Mouse (Mus musculus) hindbrain, embryonic 12.5 days (tissue): ENCODE measurements around the gene Pcsk6. TPM values are rescaled to one million over a fixed set of nuclear protein-coding genes. Genes with fewer than 3 reads are reported as not detected.
A peak's percentile ranks its signal among the peaks of the same experiment; 100 is the strongest.
"Not testable (repeated sequence)": the region's sequence is repeated elsewhere in the genome, so short reads cannot be mapped to it uniquely, and the experiment has no call there.

ENCODE experiments used
- ATAC-seq: fragments of 200-750 bp; cut with Nextera tagmentation; 2 replicates; pipeline ENCODE4 v1.8.0; 2017; ENCODE audit warnings: moderate TSS enrichment; ENCODE audit not compliant: low FRiP score
- H3K27ac ChIP-seq: fragments of 300-500 bp; sonication (generic); 2 replicates; pipeline ENCODE4 v1.5.1; 2016; ENCODE audit warnings: mild to moderate bottlenecking
- H3K27me3 ChIP-seq: fragments of 300-500 bp; sonication (generic); 2 replicates; pipeline ENCODE4 v1.6.1; 2016; ENCODE audit warnings: mild to moderate bottlenecking
- H3K36me3 ChIP-seq: fragments of 300-500 bp; sonication (generic); 2 replicates; pipeline ENCODE4 v1.6.1; 2016; ENCODE audit warnings: mild to moderate bottlenecking
- H3K4me1 ChIP-seq: fragments of 300-500 bp; sonication (generic); 2 replicates; pipeline ENCODE4 v1.6.1; 2016
- H3K4me2 ChIP-seq: fragments of 300-500 bp; sonication (generic); replicated peaks from 2 replicates; pipeline ENCODE4 v1.6.1; 2016; ENCODE audit warnings: mild to moderate bottlenecking
- H3K4me3 ChIP-seq: fragments of 300-500 bp; sonication (generic); 2 replicates; pipeline ENCODE4 v1.5.1; 2016; ENCODE audit warnings: mild to moderate bottlenecking
- H3K9ac ChIP-seq: fragments of 300-500 bp; sonication (generic); 2 replicates; pipeline ENCODE4 v1.6.1; 2016; ENCODE audit warnings: mild to moderate bottlenecking, moderate library complexity
- H3K9me3 ChIP-seq: fragments of 300-500 bp; sonication (generic); replicated peaks from 2 replicates; pipeline ENCODE4 v1.6.1; 2016; ENCODE audit warnings: mild to moderate bottlenecking
- WGBS: fragments of 180-500 bp; shearing (Covaris S2); methylation state at CpG from one replicate; pipeline ENCODE4 v1.1.7; 2016; 5-methylcytosine and 5-hydroxymethylcytosine counted together
- polyA plus RNA-seq: library from polyadenylated mRNA; unstranded; fragments of >200 nt; fragmentation: Nextera tagmentation; extraction: Ambion mirVana; gene quantifications from 2 replicates; pipeline ENCODE4 v1.2.1, GENCODE M21; 2016

The Pcsk6 gene
- 1.4 TPM in 2 replicates for polyA plus RNA-seq

DNA sequence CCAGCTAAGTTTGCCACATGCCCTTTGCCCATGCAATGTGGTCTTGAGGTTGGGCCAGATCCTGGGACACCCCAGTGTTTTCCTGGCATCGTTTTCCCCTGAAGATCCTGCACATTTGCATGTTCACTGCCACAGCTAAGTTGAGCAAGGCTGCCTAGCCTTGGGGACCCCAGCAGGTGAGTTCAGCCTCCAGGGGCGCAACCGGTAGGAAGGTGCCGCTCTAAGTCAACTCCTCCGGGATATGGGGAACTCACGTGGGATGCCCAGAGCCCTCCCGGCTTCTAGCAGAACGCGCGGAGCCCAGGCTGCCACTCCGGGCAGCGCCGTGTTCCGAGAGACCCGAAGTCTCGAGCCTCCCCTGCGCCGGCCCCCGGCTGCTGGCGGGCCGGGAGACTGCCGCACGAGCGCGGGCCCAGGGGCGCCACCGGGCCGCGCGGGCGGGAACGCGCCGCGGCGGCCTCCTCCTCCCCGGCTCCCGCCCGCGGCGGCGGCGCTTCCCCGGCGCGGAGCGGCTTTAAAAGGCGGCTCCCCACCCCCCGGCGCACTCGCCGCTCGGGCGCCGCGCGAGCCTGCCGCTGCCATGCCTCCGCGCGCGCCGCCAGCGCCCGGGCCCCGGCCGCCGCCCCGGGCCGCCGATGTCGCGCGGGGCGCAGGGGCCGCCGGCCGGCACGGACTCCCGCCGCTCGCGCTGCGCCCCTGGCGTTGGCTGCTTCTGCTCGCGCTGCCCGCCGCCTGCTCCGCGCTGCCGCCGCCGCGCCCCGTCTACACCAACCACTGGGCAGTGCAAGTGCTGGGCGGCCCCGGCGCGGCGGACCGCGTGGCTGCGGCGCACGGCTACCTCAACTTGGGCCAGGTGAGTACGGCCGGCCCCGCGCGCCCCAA is at the start of gene Pcsk6:
Pcsk6 (plus strand) TSS at position 144 of the 882 bp plus-strand sequence.
- H3K9me3 ChIP-seq = no peaks in the 10 kb centered on the region
- under 1% methylated on average over 75 of the region's 111 CpGs for WGBS

DNA sequence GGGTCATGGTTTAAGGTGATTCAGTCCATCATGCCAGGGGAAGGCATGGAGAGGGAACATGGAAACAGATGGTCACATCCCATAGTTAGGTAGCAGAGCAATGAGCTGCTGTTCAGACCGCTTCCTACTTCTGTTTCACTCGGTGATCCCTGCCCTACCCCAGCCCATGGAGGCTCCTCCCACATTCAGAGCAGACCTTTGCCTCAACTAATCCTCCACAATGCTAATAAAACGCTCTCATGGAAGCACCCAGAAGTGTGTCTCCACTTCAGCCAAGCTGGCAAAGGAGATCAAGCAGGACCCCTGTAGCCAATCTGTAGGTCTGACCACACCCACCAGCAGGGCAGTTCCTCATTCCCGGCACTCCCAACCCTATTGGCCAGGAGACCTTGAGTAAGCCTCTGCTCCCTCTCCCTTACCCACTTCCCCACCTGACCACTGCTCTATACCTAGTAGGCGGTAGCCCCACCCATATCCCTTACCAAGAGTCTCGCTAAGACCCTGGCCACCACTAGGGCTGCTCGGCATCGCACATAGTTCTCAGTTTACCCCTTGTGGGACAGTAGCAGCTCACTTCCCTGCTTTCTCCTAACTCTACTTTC is 47.8 kb upstream of the Pcsk6 start:
- H3K4me3 ChIP-seq = no peak overlapping the region
- no peaks in the 10 kb centered on the region for H3K9me3 ChIP-seq
- H3K9ac ChIP-seq = no peak overlapping the region
- no peaks in the 10 kb centered on the region for H3K27me3 ChIP-seq
- H3K4me2 ChIP-seq = no peak overlapping the region
- no peak for ATAC-seq
- H3K36me3 ChIP-seq = no peaks in the 10 kb centered on the region
- no peaks in the 10 kb centered on the region for H3K4me1 ChIP-seq
- H3K27ac ChIP-seq = no peak overlapping the region
- WGBS = 87% methylated on average over 8 of the region's 8 CpGs

More for the DNA sequence above, at the start of gene Pcsk6:
- Histone ChIP-seq H3K36me3 (no peaks in the 10 kb centered on the region), H3K4me1 (peaks cover 15% of the 10 kb centered on the region), H3K9ac (peak within 1 kb of the TSS; percentile 66), H3K4me3 (peak within 1 kb of the TSS; percentile 65), H3K27ac (no peak within 1 kb of the TSS), H3K27me3 (peaks cover 64% of the 10 kb centered on the region), H3K4me2 (peak within 1 kb of the TSS; percentile 99)
- ATAC-seq = peak; percentile 76

DNA sequence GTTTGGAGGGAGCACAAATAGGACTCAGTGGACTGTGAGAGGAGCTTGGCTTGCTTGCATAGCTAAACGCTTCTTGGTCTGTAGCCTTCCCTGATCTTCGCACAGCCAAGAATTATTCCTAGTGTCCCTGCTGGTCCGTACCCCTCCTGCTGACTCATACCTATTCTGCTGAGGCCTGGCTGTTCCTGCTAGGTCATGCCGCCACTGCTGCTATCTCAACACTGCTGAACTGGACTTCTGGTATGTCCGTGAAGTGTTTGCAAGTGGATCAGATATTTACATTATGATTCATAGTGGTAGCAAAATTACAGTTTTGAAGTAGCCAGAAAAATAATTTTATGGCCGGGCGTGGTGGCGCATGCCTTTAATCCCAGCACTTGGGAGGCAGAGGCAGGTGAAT is 44.0 kb upstream of the Pcsk6 start:
- no peak for ATAC-seq
- Histone ChIP-seq H3K27ac (no peak overlapping the region), H3K9ac (no peak overlapping the region), H3K27me3 (no peaks in the 10 kb centered on the region), H3K4me1 (peaks cover 5% of the 10 kb centered on the region), H3K4me3 (no peak overlapping the region), H3K4me2 (no peak overlapping the region), H3K9me3 (no peaks in the 10 kb centered on the region), H3K36me3 (no peaks in the 10 kb centered on the region)
- WGBS = 96% methylated on average over 8 of the region's 8 CpGs

DNA sequence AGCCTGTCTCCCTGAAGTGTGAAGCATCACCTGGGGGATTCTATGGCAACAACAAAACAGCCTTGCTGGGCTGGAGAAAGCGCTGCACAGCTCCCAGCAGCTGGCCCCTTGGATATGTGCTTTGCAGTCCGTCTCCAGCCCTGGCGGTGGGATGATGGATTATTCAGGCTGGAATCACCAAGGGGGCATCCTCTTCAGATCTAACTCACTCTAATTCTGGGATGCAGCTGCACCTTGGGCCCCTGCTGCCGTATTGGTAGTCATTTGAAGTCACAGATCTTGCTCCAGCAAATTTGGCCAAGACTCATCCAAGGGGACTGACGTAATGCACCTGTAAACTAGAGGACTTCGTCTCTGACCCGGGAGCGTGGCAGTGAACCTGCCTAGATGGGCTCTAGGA is 41.1 kb upstream of the Pcsk6 start:
- no peak overlapping the region for H3K4me2 ChIP-seq
- no peak overlapping the region for H3K4me3 ChIP-seq
- no peak overlapping the region for H3K27ac ChIP-seq
- no peak for ATAC-seq
- no peaks in the 10 kb centered on the region for H3K9me3 ChIP-seq
- H3K4me1 ChIP-seq = peaks cover 5% of the 10 kb centered on the region
- no peaks in the 10 kb centered on the region for H3K27me3 ChIP-seq
- no peaks in the 10 kb centered on the region for H3K36me3 ChIP-seq
- WGBS = 20% methylated on average over 8 of the region's 8 CpGs
- no peak overlapping the region; the same call in 1 of the 2 replicates for H3K9ac ChIP-seq

DNA sequence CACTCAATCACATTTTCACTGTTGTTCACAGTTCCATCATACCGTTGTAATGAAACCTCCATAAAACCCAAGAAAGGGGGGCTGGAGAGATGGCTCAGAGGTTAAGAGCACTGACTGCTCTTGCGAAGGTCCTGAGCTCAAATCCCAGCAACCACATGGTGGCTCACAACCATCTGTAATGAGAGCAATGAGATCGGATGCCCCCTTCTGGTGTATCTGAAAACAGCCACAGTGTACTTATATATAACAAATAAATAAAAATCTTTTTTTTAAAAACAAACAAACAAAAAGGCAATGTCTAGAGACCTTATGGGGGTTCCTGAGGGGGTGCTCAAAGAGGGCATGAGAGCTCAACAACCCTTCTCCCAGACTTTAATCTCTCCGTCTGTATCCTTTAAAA is 39.6 kb upstream of the Pcsk6 start:
- H3K4me1 ChIP-seq, H3K4me2 ChIP-seq, ATAC-seq, H3K4me3 ChIP-seq, H3K9me3 ChIP-seq, H3K36me3 ChIP-seq, H3K27me3 ChIP-seq, H3K27ac ChIP-seq, H3K9ac ChIP-seq: not testable (repeated sequence)
- WGBS = 76% methylated on average over 4 of the region's 4 CpGs

DNA sequence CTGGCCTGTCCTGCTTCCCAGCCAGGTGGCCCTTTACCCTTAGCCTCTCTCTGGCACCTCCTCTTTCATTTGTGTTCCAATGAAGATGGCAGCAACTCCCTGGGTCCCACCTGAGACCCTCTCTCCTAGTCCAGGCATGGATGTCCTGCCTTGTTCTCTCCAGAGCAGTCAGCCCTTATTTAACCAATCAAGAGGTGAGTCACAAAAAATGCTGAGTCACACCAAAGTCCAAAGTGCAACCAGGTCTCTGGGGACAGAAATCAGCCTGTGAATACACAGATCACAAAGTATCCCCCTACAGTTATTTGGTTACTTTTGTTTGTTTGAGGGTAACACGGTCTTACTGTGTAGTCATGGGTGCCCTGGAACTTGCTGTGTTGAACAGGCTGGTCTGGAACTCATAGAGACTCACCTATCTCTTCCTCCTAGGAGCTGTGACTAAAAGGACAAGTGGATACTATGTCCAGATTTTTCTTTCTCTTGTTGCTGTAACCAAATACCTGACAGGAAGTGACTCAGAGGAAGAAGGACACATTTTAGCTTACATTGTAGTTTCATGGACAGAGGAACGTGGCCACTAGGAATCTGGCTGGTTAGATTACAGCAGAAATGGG is 38.9 kb upstream of the Pcsk6 start:
- Histone ChIP-seq H3K9me3 (no peaks in the 10 kb centered on the region), H3K27ac (no peak overlapping the region), H3K9ac (no peak overlapping the region), H3K36me3 (no peaks in the 10 kb centered on the region), H3K4me3 (no peak overlapping the region), H3K4me1 (peaks cover 5% of the 10 kb centered on the region), H3K27me3 (no peaks in the 10 kb centered on the region), H3K4me2 (no peak overlapping the region)
- WGBS = 81% methylated on average over 2 of the region's 2 CpGs
- no peak for ATAC-seq

DNA sequence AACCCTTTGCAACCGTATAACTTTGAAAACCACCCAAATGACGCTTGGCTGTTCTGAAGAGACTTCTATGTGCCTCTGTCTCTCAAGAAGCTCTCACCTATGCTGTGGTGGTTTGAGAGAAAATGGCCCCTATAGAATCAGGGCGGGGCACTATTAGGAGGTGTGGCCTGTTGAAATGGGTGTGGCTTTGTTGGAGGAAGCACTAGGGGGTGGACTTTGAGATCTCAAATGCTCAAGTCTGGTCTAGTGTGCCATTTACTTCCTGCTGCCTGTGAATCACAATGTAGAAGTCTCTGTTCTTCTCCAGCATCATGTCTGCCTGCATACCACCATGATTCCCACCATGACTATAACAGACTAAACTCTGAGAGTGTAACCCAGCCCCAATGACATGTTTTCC is 21.8 kb upstream of the Pcsk6 start:
- no peak overlapping the region for H3K4me2 ChIP-seq
- ATAC-seq = no peak
- no peak overlapping the region for H3K4me3 ChIP-seq
- no peak overlapping the region for H3K9ac ChIP-seq
- no peaks in the 10 kb centered on the region for H3K27me3 ChIP-seq
- 93% methylated on average over 3 of the region's 3 CpGs for WGBS
- H3K27ac ChIP-seq = no peak overlapping the region
- no peaks in the 10 kb centered on the region for H3K36me3 ChIP-seq
- no peaks in the 10 kb centered on the region for H3K4me1 ChIP-seq
- peaks cover 9% of the 10 kb centered on the region; the same call in 1 of the 2 replicates for H3K9me3 ChIP-seq

DNA sequence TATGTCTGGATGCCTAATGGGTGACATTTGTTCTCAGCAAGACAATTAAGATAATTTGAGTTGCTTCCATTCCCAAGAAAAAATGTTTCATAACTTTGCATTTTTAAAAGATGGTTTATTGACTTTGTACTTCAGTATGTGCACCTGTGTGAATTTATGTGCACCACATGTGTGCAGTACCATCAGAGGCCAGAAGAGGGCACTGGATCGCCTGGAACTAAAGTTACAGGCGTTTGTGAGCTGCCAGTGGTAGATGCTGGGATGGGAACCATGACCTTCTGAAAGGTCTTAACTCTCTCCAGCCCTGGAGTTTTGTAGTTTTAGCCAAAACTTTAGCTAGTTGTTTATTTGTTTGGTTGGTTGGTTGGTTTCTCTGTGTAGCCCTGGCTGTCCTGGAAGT is 18.3 kb upstream of the Pcsk6 start:
- Histone ChIP-seq H3K9me3 (peaks cover 11% of the 10 kb centered on the region; the same call in 1 of the 2 replicates), H3K36me3 (no peaks in the 10 kb centered on the region), H3K4me2 (no peak overlapping the region), H3K27me3 (no peaks in the 10 kb centered on the region), H3K9ac (no peak overlapping the region), H3K4me3 (no peak overlapping the region), H3K4me1 (0 out of 2 replicates have a peak, but pooled peaks cover under 1% of the 10 kb centered on the region), H3K27ac (no peak overlapping the region)
- 60% methylated on average over 2 of the region's 2 CpGs for WGBS
- ATAC-seq = no peak

DNA sequence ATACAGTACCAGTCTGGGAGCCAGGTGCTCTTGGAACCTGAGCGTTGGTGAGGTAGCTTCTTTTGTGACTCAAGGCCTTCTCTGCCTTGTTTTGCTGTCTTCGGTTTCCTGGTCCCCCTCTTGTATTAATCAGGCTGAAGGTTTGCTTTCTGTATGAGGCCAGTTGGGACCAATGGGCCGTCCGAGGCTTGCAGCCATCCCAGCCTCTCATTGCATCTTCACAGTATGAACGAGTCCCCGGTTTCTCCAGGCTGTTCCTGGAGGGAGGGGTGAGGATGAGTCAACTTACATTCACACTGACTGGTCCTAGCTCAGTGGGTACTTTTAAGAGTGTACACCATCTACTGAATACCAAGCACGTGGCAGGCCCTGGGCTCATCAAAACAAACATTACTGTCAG is 553 bp upstream of the Pcsk6 start:
- H3K27me3 ChIP-seq = peaks cover 64% of the 10 kb centered on the region
- ATAC-seq = no peak
- peaks cover 15% of the 10 kb centered on the region for H3K4me1 ChIP-seq
- H3K36me3 ChIP-seq = no peaks in the 10 kb centered on the region
- H3K9me3 ChIP-seq = no peaks in the 10 kb centered on the region
- WGBS = 61% methylated on average over 7 of the region's 7 CpGs
- no peak overlapping the region for H3K4me2 ChIP-seq
- no peak overlapping the region for H3K27ac ChIP-seq
- no peak overlapping the region for H3K4me3 ChIP-seq
- no peak overlapping the region; the same call in 1 of the 2 replicates for H3K9ac ChIP-seq

DNA sequence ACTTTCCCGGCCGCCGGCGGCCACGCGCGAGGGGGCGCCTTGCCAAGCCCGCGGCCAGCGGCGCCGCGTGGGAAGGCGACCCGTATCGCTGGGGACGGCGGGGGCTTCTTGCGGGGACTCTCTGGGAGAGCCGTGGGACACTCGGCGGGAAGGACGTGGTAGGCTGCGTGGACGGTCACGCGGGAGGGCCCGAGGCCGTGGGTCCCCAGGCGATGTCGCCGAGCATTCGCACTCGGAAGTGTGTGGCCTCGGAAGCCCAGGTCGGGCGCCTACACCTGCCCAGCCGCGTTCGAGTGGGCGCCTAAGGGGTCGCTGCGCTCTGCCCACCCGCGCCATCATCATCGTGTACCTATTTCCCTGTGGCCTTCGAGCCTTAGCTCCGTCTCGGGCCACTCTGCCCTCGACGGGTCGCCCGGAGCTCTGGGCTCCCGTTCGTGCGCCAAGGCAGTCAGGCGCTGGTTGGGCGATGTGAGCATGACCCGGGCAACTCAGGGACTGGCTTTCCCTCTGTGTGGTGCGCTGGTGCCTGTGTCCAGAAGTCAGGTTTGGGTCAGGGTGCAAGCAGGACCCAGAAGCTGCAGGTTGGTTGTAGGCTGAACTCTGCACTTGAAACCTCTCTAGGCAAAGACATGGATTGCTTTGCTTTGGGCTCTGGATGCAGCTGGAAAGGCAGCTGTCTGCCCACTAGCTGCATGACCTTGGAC is 1.1 kb downstream of the Pcsk6 start:
- Histone ChIP-seq H3K4me2 (peak overlapping the region; percentile 99), H3K4me3 (peak overlapping the region; percentile 65), H3K27ac (no peak overlapping the region), H3K4me1 (peaks cover 15% of the 10 kb centered on the region), H3K9ac (peak overlapping the region; percentile 66), H3K36me3 (no peaks in the 10 kb centered on the region), H3K9me3 (no peaks in the 10 kb centered on the region), H3K27me3 (peaks cover 63% of the 10 kb centered on the region)
- 3% methylated on average over 61 of the region's 61 CpGs for WGBS
- ATAC-seq = peak; percentile 60

DNA sequence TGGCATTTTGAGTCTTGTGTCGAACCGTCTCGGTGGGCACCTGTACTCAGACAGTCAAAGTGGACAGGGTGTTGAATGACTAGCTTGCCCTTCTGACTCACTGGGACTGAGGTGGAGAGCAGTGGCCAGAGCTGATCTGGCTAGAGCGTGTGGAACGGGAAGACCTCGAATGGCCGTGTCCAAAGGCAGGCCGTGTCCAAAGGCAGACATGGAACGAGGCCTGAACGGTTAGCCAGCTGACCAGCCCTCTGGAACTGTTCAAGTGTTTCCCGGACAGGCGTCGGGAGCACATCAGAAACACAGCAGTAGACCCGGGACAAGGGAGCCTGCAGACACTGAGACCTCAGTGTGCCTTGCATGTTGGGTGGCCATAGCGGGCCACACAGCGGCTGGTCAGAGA is 7.6 kb downstream of the Pcsk6 start:
- H3K4me3 ChIP-seq = no peak overlapping the region
- no peak for ATAC-seq

DNA sequence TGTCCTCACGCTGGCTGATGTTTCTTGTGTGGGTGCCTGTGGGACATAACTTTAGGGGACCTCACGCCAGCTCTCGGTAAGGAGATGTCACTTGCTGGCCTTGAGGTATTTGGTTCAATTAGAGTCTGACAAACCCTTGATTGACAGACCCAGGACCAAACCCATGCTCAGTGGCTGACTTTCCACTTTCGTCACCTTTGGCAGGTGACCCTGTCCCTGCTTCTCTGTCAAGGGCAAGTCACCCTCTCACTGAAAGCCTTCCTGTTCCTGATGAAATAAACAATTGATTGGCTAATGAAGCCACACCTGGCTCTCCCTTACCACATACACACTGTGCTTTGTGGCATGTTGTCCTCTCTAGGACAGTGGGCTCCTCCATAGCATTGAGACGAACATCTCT is 8.3 kb downstream of the Pcsk6 start:
- ATAC-seq = no peak
- Histone ChIP-seq H3K4me1 (peaks cover 21% of the 10 kb centered on the region), H3K9ac (no peak overlapping the region), H3K27ac (no peak overlapping the region), H3K27me3 (peaks cover 12% of the 10 kb centered on the region), H3K4me2 (no peak overlapping the region), H3K36me3 (no peaks in the 10 kb centered on the region), H3K9me3 (no peaks in the 10 kb centered on the region), H3K4me3 (no peak overlapping the region)
- 81% methylated on average over 5 of the region's 5 CpGs for WGBS

More for the DNA sequence above, 7.6 kb downstream of the Pcsk6 start:
- WGBS = 81% methylated on average over 16 of the region's 16 CpGs
- H3K9me3 ChIP-seq = no peaks in the 10 kb centered on the region
- no peak overlapping the region for H3K9ac ChIP-seq
- H3K36me3 ChIP-seq = no peaks in the 10 kb centered on the region
- H3K4me1 ChIP-seq = peaks cover 21% of the 10 kb centered on the region
- H3K27me3 ChIP-seq = peaks cover 18% of the 10 kb centered on the region
- H3K27ac ChIP-seq = no peak overlapping the region
- no peak overlapping the region for H3K4me2 ChIP-seq
